Mouse (Mus musculus): ENCODE measurements around the gene Six1. TPM values are rescaled to one million over a fixed set of nuclear protein-coding genes. Genes with fewer than 3 reads are reported as not detected.

The Six1 gene
- polyA plus RNA-seq, 1 experiment = 11.0 TPM

DNA sequence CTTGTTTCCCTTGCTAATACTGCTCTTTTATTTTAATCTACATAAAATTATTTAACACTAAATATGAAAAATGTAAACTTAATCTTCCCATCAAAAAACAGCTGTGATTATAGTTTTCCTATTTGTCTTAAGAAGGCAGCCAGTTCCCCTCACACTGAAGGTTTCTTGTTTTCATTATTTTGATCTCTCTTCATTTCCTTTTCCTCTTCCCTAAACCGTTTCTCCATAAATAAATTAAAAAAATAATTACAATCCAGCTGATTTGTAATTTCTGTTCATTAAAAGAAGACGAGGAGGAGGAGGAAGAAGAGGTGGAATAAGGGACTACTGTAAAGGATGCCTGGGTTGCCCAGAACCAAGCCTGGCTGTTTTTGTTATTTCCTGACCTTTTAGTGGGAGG is 10.8 kb downstream of the Six1 start:
- TF ChIP-seq GATA1 (IDR thresholded peaks at IDR 0.05; ENCODE audit: low read length) = no peak

- no peak for TF ChIP-seq GATA1 (IDR thresholded peaks at IDR 0.05; ENCODE audit: low read length)
These were observed 11.3 kb downstream of the Six1 start for GRCm38 (mm10) chr12:73042406-73042805.

DNA sequence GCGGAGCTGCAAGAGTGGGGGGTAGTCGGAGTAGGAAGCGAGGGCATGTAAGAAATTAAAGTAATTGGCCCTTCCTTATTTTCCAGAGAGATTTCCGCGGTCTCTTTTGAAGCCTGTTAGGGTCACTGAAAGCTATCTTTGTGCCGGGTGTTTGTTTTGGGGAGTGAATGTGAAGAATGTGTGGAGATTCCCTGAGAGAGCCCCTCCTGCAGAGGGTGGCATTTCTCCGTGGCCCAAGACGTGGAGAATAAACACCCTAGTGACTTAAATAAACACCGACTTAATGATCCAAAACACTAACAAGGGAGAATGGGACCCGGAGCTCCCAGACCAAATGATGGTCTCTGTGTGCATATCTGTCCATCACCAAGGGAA is 12.4 kb downstream of the Six1 start:
- TF ChIP-seq GATA1 (IDR thresholded peaks at IDR 0.05; ENCODE audit: low read length) = no peak

DNA sequence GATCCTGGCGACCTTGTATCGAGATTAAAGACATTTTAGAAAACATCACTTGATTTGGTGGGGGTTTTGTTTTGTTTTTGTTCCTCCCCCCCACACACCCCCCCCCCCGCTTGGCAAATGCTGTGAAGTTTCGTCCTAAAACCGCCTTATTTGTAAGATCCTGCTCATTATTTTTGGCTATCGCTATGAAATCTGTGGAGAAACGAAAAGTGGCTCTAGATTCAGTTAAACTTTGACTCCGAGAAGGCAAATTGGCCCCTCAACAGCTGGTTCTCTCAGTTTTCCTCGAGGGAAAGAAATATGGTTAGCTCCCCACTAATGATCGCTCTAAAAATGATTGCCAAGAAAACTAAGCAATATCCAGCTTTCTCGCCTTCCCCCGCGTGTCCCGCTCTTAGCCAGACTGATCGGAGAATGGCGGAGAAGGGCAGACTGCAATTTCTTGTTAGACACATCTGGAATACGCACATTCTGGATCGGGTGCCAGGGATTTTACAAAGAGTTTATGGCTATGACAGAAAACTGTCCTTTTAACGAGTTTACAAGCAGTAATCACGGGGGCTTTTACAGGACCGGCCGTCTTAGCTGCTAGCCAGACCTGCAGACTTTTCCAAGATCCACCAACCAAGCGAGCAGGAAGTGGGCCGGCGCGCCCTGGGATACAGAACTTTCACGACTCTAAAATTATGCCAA is 13.0 kb downstream of the Six1 start:
- TF ChIP-seq GATA1 (IDR thresholded peaks at IDR 0.05; ENCODE audit: low read length) = no peak

GRCm38 (mm10) chr12:73039939-73040562 is 13.6 kb downstream of the Six1 start:
- no peak for TF ChIP-seq GATA1 (IDR thresholded peaks at IDR 0.05; ENCODE audit: low read length)

GRCm38 (mm10) chr12:73038992-73039938 is 14.4 kb downstream of the Six1 start:
- TF ChIP-seq GATA1 (IDR thresholded peaks at IDR 0.05; ENCODE audit: low read length) = no peak

- TF ChIP-seq GATA1 (IDR thresholded peaks at IDR 0.05; ENCODE audit: low read length) = no peak
These were observed 15.2 kb downstream of the Six1 start for GRCm38 (mm10) chr12:73038441-73038991.

GRCm38 (mm10) chr12:73037385-73038160 is 16.1 kb downstream of the Six1 start:
- no peak for TF ChIP-seq GATA1 (IDR thresholded peaks at IDR 0.05; ENCODE audit: low read length)

GRCm38 (mm10) chr12:73034901-73035895 is 18.5 kb downstream of the Six1 start:
- no peak for TF ChIP-seq GATA1 (IDR thresholded peaks at IDR 0.05; ENCODE audit: low read length)

DNA sequence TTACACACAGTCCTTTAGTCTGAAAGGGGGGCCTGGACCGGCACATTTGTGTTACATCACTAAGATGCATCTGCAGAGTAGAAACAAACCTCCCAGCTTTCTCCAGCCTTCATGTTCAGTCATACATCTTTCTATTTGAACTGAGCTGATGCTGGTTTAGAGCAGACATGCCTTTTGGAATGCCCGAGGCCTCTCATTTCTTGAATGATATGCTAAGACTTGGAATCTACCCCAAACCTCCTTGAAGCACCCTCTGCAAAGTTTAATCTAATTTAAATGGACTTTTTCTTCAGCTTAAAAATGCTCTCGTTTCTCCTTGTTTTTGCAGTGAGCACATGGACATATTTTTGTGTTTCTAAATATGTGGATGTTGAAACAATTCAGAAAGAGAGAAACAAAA is 21.0 kb downstream of the Six1 start:
- TF ChIP-seq GATA1 (IDR thresholded peaks at IDR 0.05; ENCODE audit: low read length) = no peak

GRCm38 (mm10) chr12:73031315-73031714 is 22.4 kb downstream of the Six1 start:
- no peak for TF ChIP-seq GATA1 (IDR thresholded peaks at IDR 0.05; ENCODE audit: low read length)

GRCm38 (mm10) chr12:73025490-73025889 is 28.2 kb downstream of the Six1 start:
- TF ChIP-seq GATA1 (IDR thresholded peaks at IDR 0.05; ENCODE audit: low read length) = no peak

DNA sequence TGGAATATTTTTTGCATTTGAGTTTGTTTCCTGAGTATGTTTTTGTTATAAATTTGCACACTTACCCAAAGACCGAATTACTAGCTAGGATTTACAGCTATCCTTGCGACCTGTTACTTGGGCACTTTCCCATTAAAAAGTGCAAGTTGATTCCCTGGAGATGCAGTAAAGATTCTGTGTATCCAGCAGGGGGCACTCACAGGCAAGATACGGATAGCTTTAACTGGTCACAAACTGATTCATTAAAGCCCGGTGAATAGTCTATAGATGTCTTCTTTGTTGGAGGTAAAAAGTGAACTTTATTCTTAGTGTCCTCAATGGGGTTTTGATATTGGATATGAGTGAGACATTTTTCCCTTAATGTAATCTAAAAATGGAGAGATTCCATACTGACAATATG is 32.7 kb downstream of the Six1 start:
- no peak for TF ChIP-seq GATA1 (IDR thresholded peaks at IDR 0.05; ENCODE audit: low read length)

- TF ChIP-seq GATA1 (IDR thresholded peaks at IDR 0.05; ENCODE audit: low read length) = no peak
These were observed 33.3 kb downstream of the Six1 start for GRCm38 (mm10) chr12:73020422-73020821.

Data from G1E-ER4 (cell line).